Mouse (Mus musculus): Measurements from ENCODE around the gene Plekhg6. TPM values are rescaled to one million over a fixed set of nuclear protein-coding genes. Genes with fewer than 3 reads are reported as not detected.

Gene Plekhg6
- 0.06 and 0.10 TPM in 2 replicates for polyA plus RNA-seq (2021; fragmentation: Nextera tagmentation)
- long read RNA-seq, experiment 1 = 0 reads
- long read RNA-seq, experiment 2 = 0 reads

DNA sequence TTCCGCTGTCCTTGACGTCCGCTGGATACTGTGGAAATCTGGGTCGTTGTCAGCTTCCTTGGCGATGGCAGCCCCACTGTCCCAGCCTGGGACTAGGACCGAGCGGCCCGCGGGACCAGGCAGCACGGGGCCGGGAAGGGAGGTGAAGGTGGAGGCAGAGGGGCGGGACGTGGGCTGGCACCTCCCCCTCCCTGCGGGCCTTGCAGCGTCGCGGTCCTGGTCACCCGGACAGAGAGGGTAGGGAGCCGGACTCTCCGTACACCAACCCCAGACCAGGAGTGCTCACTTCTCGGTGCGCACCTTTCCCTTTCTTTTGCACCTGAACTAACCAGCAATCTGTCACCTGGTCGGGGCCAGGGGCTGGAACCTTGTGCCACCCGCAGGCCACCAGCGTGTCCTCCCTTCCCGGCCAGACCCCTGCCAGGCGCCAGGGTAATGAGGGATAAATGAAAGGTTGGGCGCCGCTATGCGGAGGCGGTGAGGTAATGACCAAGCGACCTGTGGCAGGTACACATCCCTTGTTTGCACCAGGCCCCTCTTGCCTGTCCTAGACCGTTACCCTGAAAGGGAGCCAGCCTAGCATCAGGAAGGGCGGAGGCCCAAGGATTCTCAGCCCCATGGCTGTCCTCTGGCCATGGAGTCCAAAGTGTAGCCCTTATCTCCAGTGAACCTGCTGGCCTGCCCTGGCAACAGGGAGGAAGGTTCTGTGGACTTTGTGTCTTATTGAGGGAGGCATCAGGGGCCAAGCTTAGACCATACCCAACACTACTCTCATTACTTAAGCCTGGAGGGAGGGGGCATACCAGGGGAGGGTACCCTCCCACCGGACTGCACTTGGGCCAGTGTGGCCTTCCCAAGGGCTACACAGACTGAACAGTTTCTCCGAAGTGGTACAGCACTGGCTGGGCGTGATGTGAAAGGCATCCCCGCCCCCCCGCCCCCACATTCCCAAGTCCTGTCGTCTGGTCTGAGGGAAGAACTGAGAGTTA is at the start of gene Plekhg6:
Gene Plekhg6 (minus strand): TSS at position 422 of the 989 bp plus-strand sequence.

GRCm38 (mm10) chr6:125348721-125349574 is 31.6 kb downstream of the Plekhg6 start, which contains the start of gene Tnfrsf1a:
Gene Tnfrsf1a, plus strand, starts transcription at chr6:125349362.

GRCm38 (mm10) chr6:125320323-125320722 is 60.3 kb downstream of the Plekhg6 start, which contains the start of gene Scnn1a:
Gene Scnn1a, plus strand, starts transcription at chr6:125320659.

DNA sequence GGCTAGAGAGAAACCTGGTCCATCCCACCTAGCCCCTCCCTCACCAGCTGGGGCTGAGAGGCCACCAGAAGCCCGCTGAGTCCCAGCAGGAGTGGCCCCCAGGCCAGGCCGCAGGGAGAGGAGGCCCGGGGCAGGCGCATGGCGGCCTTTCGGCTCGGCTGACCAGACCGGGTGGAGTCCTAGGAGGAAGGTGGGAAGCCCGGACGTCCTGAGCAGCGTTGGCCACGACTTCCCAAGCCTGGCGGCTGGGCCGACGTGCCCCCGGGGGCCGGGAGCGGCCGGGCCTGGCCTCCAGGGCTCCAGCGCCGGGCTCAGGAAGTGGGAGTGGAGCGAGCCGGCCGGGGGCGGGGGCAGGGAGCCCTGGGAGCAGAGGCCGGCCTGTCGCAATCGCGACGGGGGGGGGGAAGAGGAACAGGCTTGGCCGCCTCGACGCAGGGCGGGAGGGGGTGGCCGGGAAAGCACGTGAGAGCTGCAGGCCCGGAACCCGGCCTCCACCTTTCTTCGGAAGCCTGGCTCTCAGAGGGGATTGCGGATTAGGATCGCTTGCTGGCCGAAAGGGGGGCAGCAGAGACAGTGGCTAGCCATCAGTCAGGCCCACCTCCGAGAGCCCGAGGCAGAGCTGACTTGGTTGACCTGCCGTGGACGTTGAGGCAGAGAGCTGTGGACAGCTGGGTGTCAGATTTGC is 66.9 kb downstream of the Plekhg6 start, which contains the start of gene Ltbr:
Gene Ltbr (minus strand): TSS at position 340 of the 685 bp plus-strand sequence.

Other genes starting within 250 kb of the Plekhg6 start
- gene Nop2, start 248.9 kb downstream of the Plekhg6 start, polyA plus RNA-seq (2021; fragmentation: Nextera tagmentation) = 14.6 and 14.8 TPM in 2 replicates
- gene Iffo1, start 235.6 kb downstream of the Plekhg6 start, polyA plus RNA-seq (2021; fragmentation: Nextera tagmentation) = 20.1 and 21.2 TPM in 2 replicates
- 2,886 and 3,956 TPM in 2 replicates for gene Gapdh, start 214.3 kb downstream of the Plekhg6 start, polyA plus RNA-seq (2021; fragmentation: Nextera tagmentation)
- gene Ncapd2, start 189.1 kb downstream of the Plekhg6 start, polyA plus RNA-seq (2021; fragmentation: Nextera tagmentation) = 3.2 and 4.5 TPM in 2 replicates
- gene Mrpl51, start 189.0 kb downstream of the Plekhg6 start, polyA plus RNA-seq (2021; fragmentation: Nextera tagmentation) = 102 and 129 TPM in 2 replicates
- gene Vamp1, start 165.2 kb downstream of the Plekhg6 start, polyA plus RNA-seq (2021; fragmentation: Nextera tagmentation) = 37.9 and 46.4 TPM in 2 replicates
- 6.8 and 8.6 TPM in 2 replicates for gene Tapbpl, start 148.9 kb downstream of the Plekhg6 start, polyA plus RNA-seq (2021; fragmentation: Nextera tagmentation)
- 0.43 and 0.77 TPM in 2 replicates for gene Cd27, start 143.8 kb downstream of the Plekhg6 start, polyA plus RNA-seq (2021; fragmentation: Nextera tagmentation)
- gene Tuba3a, start 94.8 kb downstream of the Plekhg6 start, polyA plus RNA-seq (2021; fragmentation: Nextera tagmentation) = not detected in 2 replicates
- 3.4 and 6.8 TPM in 2 replicates for gene Ltbr, start 66.9 kb downstream of the Plekhg6 start, polyA plus RNA-seq (2021; fragmentation: Nextera tagmentation)
- gene Scnn1a, start 60.1 kb downstream of the Plekhg6 start, polyA plus RNA-seq (2021; fragmentation: Nextera tagmentation) = 1.3 and 2.2 TPM in 2 replicates
- 5.5 and 10.6 TPM in 2 replicates for gene Tnfrsf1a, start 31.4 kb downstream of the Plekhg6 start, polyA plus RNA-seq (2021; fragmentation: Nextera tagmentation)
- gene Cd9, start 114.0 kb upstream of the Plekhg6 start, polyA plus RNA-seq (2021; fragmentation: Nextera tagmentation) = 121 and 138 TPM in 2 replicates
- 3.0 and 4.3 TPM in 2 replicates for gene Vwf, start 166.0 kb upstream of the Plekhg6 start, polyA plus RNA-seq (2021; fragmentation: Nextera tagmentation)

All from left cerebral cortex, adult 6 months (tissue).